Mouse (Mus musculus) T-helper 1 cell (primary cell): Measurements from ENCODE around the gene Lclat1.

Source experiments
- in situ Hi-C: fragments of 300-600 bp; cut with MboI, MseI; formaldehyde crosslinking; loops from one replicate; pipeline ENCODE4 v1.15.1; 2025; ENCODE audit warnings: high pct_unique_total_duplicates

The Lclat1 gene

GRCm38 (mm10) chr17:73107158-73108157 is at the start of gene Lclat1:
TSS of gene Lclat1 (plus strand) at chr17:73107985.
- in situ Hi-C loops = loop anchor here (5.0 kb wide), 2 partner anchors 55 to 190 kb away; partner anchors contain the start of gene Lbh

- in situ Hi-C loops = no loop called here
Measured at GRCm38 (mm10) chr17:73058319-73058718, 49.5 kb upstream of the Lclat1 start.

GRCm38 (mm10) chr17:73060224-73060896 is 47.4 kb upstream of the Lclat1 start:
- in situ Hi-C loops = no loop called here

- in situ Hi-C loops = no loop called here
Measured at GRCm38 (mm10) chr17:73060897-73061252, 46.9 kb upstream of the Lclat1 start.

GRCm38 (mm10) chr17:73062701-73063100 is 45.1 kb upstream of the Lclat1 start:
- in situ Hi-C loops = no loop called here

GRCm38 (mm10) chr17:73063299-73063698 is 44.5 kb upstream of the Lclat1 start:
- in situ Hi-C loops = no loop called here

- in situ Hi-C loops = no loop called here
Measured at GRCm38 (mm10) chr17:73063781-73064180, 44.0 kb upstream of the Lclat1 start.

- in situ Hi-C loops = no loop called here
Measured at GRCm38 (mm10) chr17:73066387-73067169, 41.2 kb upstream of the Lclat1 start.

GRCm38 (mm10) chr17:73067423-73067822 is 40.4 kb upstream of the Lclat1 start:
- in situ Hi-C loops = no loop called here

- in situ Hi-C loops = no loop called here
Measured at GRCm38 (mm10) chr17:73068321-73068992, 39.3 kb upstream of the Lclat1 start.

- in situ Hi-C loops = no loop called here
Measured at GRCm38 (mm10) chr17:73070466-73070865, 37.3 kb upstream of the Lclat1 start.

- in situ Hi-C loops = no loop called here
Measured at GRCm38 (mm10) chr17:73071725-73072263, 36.0 kb upstream of the Lclat1 start.

- in situ Hi-C loops = no loop called here
Measured at GRCm38 (mm10) chr17:73072286-73072685, 35.5 kb upstream of the Lclat1 start.

- in situ Hi-C loops = no loop called here
Measured at GRCm38 (mm10) chr17:73074631-73075030, 33.2 kb upstream of the Lclat1 start.

GRCm38 (mm10) chr17:73075238-73075890 is 32.4 kb upstream of the Lclat1 start:
- in situ Hi-C loops = no loop called here

- in situ Hi-C loops = no loop called here
Measured at GRCm38 (mm10) chr17:73077638-73078037, 30.1 kb upstream of the Lclat1 start.

GRCm38 (mm10) chr17:73081360-73082133 is 26.2 kb upstream of the Lclat1 start:
- in situ Hi-C loops = no loop called here

- in situ Hi-C loops = no loop called here
Measured at GRCm38 (mm10) chr17:73082506-73083196, 25.1 kb upstream of the Lclat1 start.
